Mouse (Mus musculus) CH12.LX (cell line): ENCODE results near the gene Lrfn4. TPM values are rescaled to one million over a fixed set of nuclear protein-coding genes. Genes with fewer than 3 reads are reported as not detected.

Experiments used
- DNase-seq: peaks from one replicate; pipeline ENCODE4 v3.0.0-alpha.2; 2013; ENCODE audit errors: extremely low read depth
- H3K27ac ChIP-seq: 2 replicates; pipeline ENCODE4 v1.5.1; 2012; ENCODE audit warnings: low read depth, mild to moderate bottlenecking, control low read depth, moderate library complexity; ENCODE audit not compliant: insufficient read depth
- H3K27me3 ChIP-seq: replicated peaks from 2 replicates; pipeline ENCODE3; 2012; ENCODE audit warnings: inconsistent platforms
- H3K36me3 ChIP-seq, 2 experiments: replicated peaks in 1 of 2; 2 replicates each; pipeline versions ENCODE3 to v1.6.1; 2012; ENCODE audit warnings: inconsistent platforms in 1 of 2, low read length in 1 of 2, mild to moderate bottlenecking in 1 of 2, mixed read lengths in 1 of 2, moderate library complexity in 1 of 2; ENCODE audit not compliant: control insufficient read depth in 1 of 2, insufficient read depth in 1 of 2
- H3K4me1 ChIP-seq, 2 experiments: 2 replicates each; pipeline ENCODE4 v1.6.1; 2012; ENCODE audit warnings: inconsistent platforms in 1 of 2, moderate library complexity in 1 of 2; ENCODE audit not compliant: insufficient read depth in 2 of 2, control insufficient read depth in 1 of 2
- H3K4me2 ChIP-seq: 2 replicates; pipeline ENCODE4 v1.6.1; 2012; ENCODE audit warnings: low read depth, mild to moderate bottlenecking, control low read depth; ENCODE audit not compliant: poor library complexity, insufficient read depth, severe bottlenecking
- H3K4me3 ChIP-seq, 3 experiments: fragments of 150-350 bp in 1 of 3; sonication (generic) in 1 of 3; replicated peaks in 1 of 3; 2 replicates each; pipeline versions ENCODE3 to v1.5.1; 2011 to 2012; ENCODE audit warnings: low read depth in 2 of 3, low read length in 2 of 3, mild to moderate bottlenecking in 2 of 3, moderate library complexity in 2 of 3, control low read depth in 1 of 3, improper control_type of control experiment in 1 of 3, inconsistent platforms in 1 of 3, mixed read lengths in 1 of 3; ENCODE audit not compliant: poor library complexity in 1 of 3
- H3K79me2 ChIP-seq: replicated peaks from 2 replicates; pipeline ENCODE4 v1.6.1; 2012; ENCODE audit warnings: mild to moderate bottlenecking, moderate library complexity; ENCODE audit not compliant: control insufficient read depth, poor library complexity, insufficient read depth, severe bottlenecking; ENCODE audit errors: extremely low read depth
- H3K9ac ChIP-seq: 2 replicates; pipeline ENCODE4 v1.6.1; 2012; ENCODE audit warnings: low read depth, mild to moderate bottlenecking, control low read depth, moderate library complexity; ENCODE audit not compliant: insufficient read depth
- H3K9me3 ChIP-seq: replicated peaks from 2 replicates; pipeline ENCODE3; 2012; ENCODE audit warnings: low read length, inconsistent platforms, mixed read lengths
- BHLHE40 ChIP-seq: IDR thresholded peaks from 2 replicates; pipeline ENCODE4 v1.6.1; 2011; ENCODE audit warnings: mild to moderate bottlenecking, low read depth, low read length, improper control_type of control experiment
- CTCF ChIP-seq, 2 experiments: IDR thresholded peaks in 1 of 2; conservative IDR thresholded peaks in 1 of 2; 2 replicates each; pipeline ENCODE4 v1.5.1; 2011 to 2012; ENCODE audit warnings: low read depth in 2 of 2, low read length in 2 of 2, improper control_type of control experiment in 1 of 2, inconsistent platforms in 1 of 2, mild to moderate bottlenecking in 1 of 2, moderate library complexity in 1 of 2
- E2F4 ChIP-seq: IDR thresholded peaks from 2 replicates; pipeline ENCODE4 v1.6.1; 2011; ENCODE audit warnings: low read depth, low read length, improper control_type of control experiment; ENCODE audit not compliant: insufficient replicate concordance
- ELF1 ChIP-seq: IDR thresholded peaks from 2 replicates; pipeline ENCODE4 v1.6.1; 2014; ENCODE audit warnings: low read depth, mild to moderate bottlenecking, inconsistent platforms, low read length, improper control_type of control experiment
- EP300 ChIP-seq: IDR thresholded peaks from 2 replicates; pipeline ENCODE4 v1.6.1; 2011; ENCODE audit warnings: low read length, improper control_type of control experiment
- HCFC1 ChIP-seq: IDR thresholded peaks from 2 replicates; pipeline ENCODE4 v1.6.1; 2012; ENCODE audit warnings: low read depth, mild to moderate bottlenecking, inconsistent platforms, low read length, improper control_type of control experiment
- IRF4 ChIP-seq: IDR thresholded peaks from 2 replicates; pipeline ENCODE4 v1.6.1; 2014; ENCODE audit warnings: low read depth, mild to moderate bottlenecking, inconsistent platforms, low read length, improper control_type of control experiment
- JUN ChIP-seq: IDR thresholded peaks from 2 replicates; pipeline ENCODE4 v1.6.1; 2011; ENCODE audit warnings: low read depth, mild to moderate bottlenecking, low read length, improper control_type of control experiment, moderate library complexity; ENCODE audit not compliant: insufficient read depth
- KAT2A ChIP-seq: IDR thresholded peaks from 2 replicates; pipeline ENCODE4 v1.6.1; 2012; ENCODE audit warnings: low read length, improper control_type of control experiment, inconsistent platforms; ENCODE audit not compliant: insufficient replicate concordance
- MAFK ChIP-seq: IDR thresholded peaks from 2 replicates; pipeline ENCODE4 v1.6.1; 2011; ENCODE audit warnings: low read length, improper control_type of control experiment; ENCODE audit not compliant: insufficient replicate concordance
- MAX ChIP-seq: IDR thresholded peaks from 2 replicates; pipeline ENCODE4 v1.6.1; 2011; ENCODE audit warnings: low read length, improper control_type of control experiment
- MEF2A ChIP-seq: IDR thresholded peaks from 2 replicates; pipeline ENCODE4 v1.6.1; 2014; ENCODE audit warnings: low read depth, mild to moderate bottlenecking, inconsistent platforms, low read length, improper control_type of control experiment, borderline replicate concordance
- MXI1 ChIP-seq: IDR thresholded peaks from 2 replicates; pipeline ENCODE4 v1.6.1; 2011; ENCODE audit warnings: mild to moderate bottlenecking, low read depth, low read length, improper control_type of control experiment
- MYC ChIP-seq: IDR thresholded peaks from 2 replicates; pipeline ENCODE4 v1.6.1; 2011; ENCODE audit warnings: low read depth, mild to moderate bottlenecking, improper control_type of control experiment, low read length
- NELFE ChIP-seq: IDR thresholded peaks from 2 replicates; pipeline ENCODE4 v1.6.1; 2011; ENCODE audit warnings: low read depth, low read length, improper control_type of control experiment
- NRF1 ChIP-seq: IDR thresholded peaks from 2 replicates; pipeline ENCODE4 v1.6.1; 2014; ENCODE audit warnings: low read depth, mild to moderate bottlenecking, inconsistent platforms, low read length, improper control_type of control experiment, moderate library complexity
- POLR2AphosphoS2 ChIP-seq: IDR thresholded peaks from 2 replicates; pipeline ENCODE4 v1.6.1; 2011; ENCODE audit warnings: low read depth, low read length, improper control_type of control experiment
- RAD21 ChIP-seq: IDR thresholded peaks from 2 replicates; pipeline ENCODE4 v1.6.1; 2011; ENCODE audit warnings: low read depth, mild to moderate bottlenecking, low read length, improper control_type of control experiment, moderate library complexity
- RCOR1 ChIP-seq: conservative IDR thresholded peaks from 2 replicates; pipeline ENCODE4 v1.6.1; 2012; ENCODE audit warnings: low read depth, mild to moderate bottlenecking, inconsistent platforms, low read length, improper control_type of control experiment
- SMC3 ChIP-seq: IDR thresholded peaks from 2 replicates; pipeline ENCODE4 v1.6.1; 2011; ENCODE audit warnings: low read depth, low read length, improper control_type of control experiment
- TCF12 ChIP-seq: IDR thresholded peaks from 2 replicates; pipeline ENCODE4 v1.6.1; 2014; ENCODE audit warnings: low read depth, mild to moderate bottlenecking, inconsistent platforms, low read length, improper control_type of control experiment
- UBTF ChIP-seq: IDR thresholded peaks from 2 replicates; pipeline ENCODE4 v1.6.1; 2012; ENCODE audit warnings: low read depth, mild to moderate bottlenecking, inconsistent platforms, low read length, improper control_type of control experiment, moderate library complexity
- ZMIZ1 ChIP-seq: IDR thresholded peaks from 2 replicates; pipeline ENCODE4 v1.6.1; 2012; ENCODE audit warnings: low read depth, mild to moderate bottlenecking, inconsistent platforms, low read length, improper control_type of control experiment
- ZNF384 ChIP-seq: IDR thresholded peaks from 2 replicates; pipeline ENCODE4 v1.6.1; 2012; ENCODE audit warnings: low read depth, low read length, improper control_type of control experiment, inconsistent platforms
- dilution Hi-C: fragments of 300-500 bp; cut with MboI; formaldehyde crosslinking; loops from 2 replicates; pipeline ENCODE4 v1.14.3; 2020; ENCODE audit warnings: low sequenced_read_pairs; ENCODE audit not compliant: extremely low pct_unique_long_range_greater_than_20kb, extremely low pct_ligation_motif_present
- in situ Hi-C: fragments of 300-500 bp; cut with MboI; formaldehyde crosslinking; loops from 3 replicates; pipeline ENCODE4 v1.14.3; 2019; ENCODE audit warnings: low sequenced_read_pairs, low pct_ligation_motif_present, low pct_unique_long_range_greater_than_20kb, mixed read lengths
- polyA plus RNA-seq: library from polyadenylated mRNA; unstranded; fragments of >175 nt; gene quantifications from 2 replicates; pipeline ENCODE4 v1.2.1, GENCODE M21; 2012; ENCODE audit warnings: low read depth; ENCODE audit not compliant: insufficient read length
- total RNA-seq, 2 experiments: library from RNA; depleted of rRNA; stranded (reverse); fragments of 300-350 nt in 1 of 2; fragments of >200 nt in 1 of 2; gene quantifications; 2 replicates each; pipeline ENCODE4 v1.2.3; 2012 to 2014

The Lrfn4 gene
- total and polyA plus RNA-seq, 3 experiments: 0.75 to 2.3 (median 1.9) TPM

- Histone ChIP-seq H3K79me2 (no peaks in the 10 kb centered on the region), H3K4me3 (no peak overlapping the region), H3K9ac (no peak overlapping the region), H3K27me3 (no peaks in the 10 kb centered on the region), H3K9me3 (no peaks in the 10 kb centered on the region), H3K27ac (no peak overlapping the region), H3K4me1 (no peaks in the 10 kb centered on the region; a peak in 1 of 4 replicates), H3K36me3 (no peaks in the 10 kb centered on the region), H3K4me2 (no peak overlapping the region)
- dilution Hi-C loops: no loop called here
- TF ChIP-seq RCOR1: no peak
- TF ChIP-seq E2F4: no peak
- no peak for TF ChIP-seq CTCF (conservative IDR thresholded peaks at IDR 0.05 in 1 of 2, IDR thresholded peaks at IDR 0.05 in 1 of 2; ENCODE audit: low read depth in 2 of 2, low read length in 2 of 2)
- TF ChIP-seq HCFC1: no peak
- TF ChIP-seq BHLHE40: no peak
- TF ChIP-seq MEF2A: no peak
- no peak for TF ChIP-seq TCF12
- no peak for TF ChIP-seq RAD21
- no peak for TF ChIP-seq MXI1
- TF ChIP-seq MAX: no peak
- TF ChIP-seq POLR2AphosphoS2: no peak
- no peak for TF ChIP-seq ZMIZ1
- no peak for TF ChIP-seq KAT2A
- TF ChIP-seq SMC3: no peak
- in situ Hi-C loops: no loop called here
- DNase-seq: no peak
Observed at GRCm38 (mm10) chr19:4593792-4594522, 21.5 kb downstream of the Lrfn4 start.

GRCm38 (mm10) chr19:4590025-4590424 lies 25.4 kb downstream of the Lrfn4 start:
- Histone ChIP-seq H3K27me3 (no peaks in the 10 kb centered on the region), H3K4me2 (no peak overlapping the region), H3K36me3 (no peaks in the 10 kb centered on the region), H3K9ac (no peak overlapping the region), H3K27ac (no peak overlapping the region), H3K79me2 (no peaks in the 10 kb centered on the region), H3K4me3 (no peak overlapping the region)
- dilution Hi-C loops: no loop called here
- no peak for DNase-seq
- TF ChIP-seq NRF1 (no peak), MXI1 (no peak), RCOR1 (no peak), ZNF384 (no peak), MEF2A (no peak), UBTF (no peak), ZMIZ1 (no peak), ELF1 (no peak), NELFE (no peak), BHLHE40 (no peak), MAFK (no peak), SMC3 (no peak), EP300 (no peak), IRF4 (no peak), JUN (no peak), CTCF (conservative IDR thresholded peaks at IDR 0.05 in 1 of 2, IDR thresholded peaks at IDR 0.05 in 1 of 2; ENCODE audit: low read depth in 2 of 2, low read length in 2 of 2) (no peak), TCF12 (no peak), MYC (no peak), MAX (no peak)
- TF ChIP-seq, all 38 proteins: peak for 0
- Histone ChIP-seq H3K4me1 (no peaks in the 10 kb centered on the region; a peak in 1 of 4 replicates), H3K9me3 (no peaks in the 10 kb centered on the region)
- in situ Hi-C loops: no loop called here
